Mouse (Mus musculus) induced T-regulatory cell, adult 2 months (primary cell): ENCODE measurements around the gene Sec11a.

Source experiments
- DNase-seq: peaks from one replicate; pipeline ENCODE4 v3.0.0-alpha.2; 2012; ENCODE audit warnings: low read depth

Sec11a gene

DNA sequence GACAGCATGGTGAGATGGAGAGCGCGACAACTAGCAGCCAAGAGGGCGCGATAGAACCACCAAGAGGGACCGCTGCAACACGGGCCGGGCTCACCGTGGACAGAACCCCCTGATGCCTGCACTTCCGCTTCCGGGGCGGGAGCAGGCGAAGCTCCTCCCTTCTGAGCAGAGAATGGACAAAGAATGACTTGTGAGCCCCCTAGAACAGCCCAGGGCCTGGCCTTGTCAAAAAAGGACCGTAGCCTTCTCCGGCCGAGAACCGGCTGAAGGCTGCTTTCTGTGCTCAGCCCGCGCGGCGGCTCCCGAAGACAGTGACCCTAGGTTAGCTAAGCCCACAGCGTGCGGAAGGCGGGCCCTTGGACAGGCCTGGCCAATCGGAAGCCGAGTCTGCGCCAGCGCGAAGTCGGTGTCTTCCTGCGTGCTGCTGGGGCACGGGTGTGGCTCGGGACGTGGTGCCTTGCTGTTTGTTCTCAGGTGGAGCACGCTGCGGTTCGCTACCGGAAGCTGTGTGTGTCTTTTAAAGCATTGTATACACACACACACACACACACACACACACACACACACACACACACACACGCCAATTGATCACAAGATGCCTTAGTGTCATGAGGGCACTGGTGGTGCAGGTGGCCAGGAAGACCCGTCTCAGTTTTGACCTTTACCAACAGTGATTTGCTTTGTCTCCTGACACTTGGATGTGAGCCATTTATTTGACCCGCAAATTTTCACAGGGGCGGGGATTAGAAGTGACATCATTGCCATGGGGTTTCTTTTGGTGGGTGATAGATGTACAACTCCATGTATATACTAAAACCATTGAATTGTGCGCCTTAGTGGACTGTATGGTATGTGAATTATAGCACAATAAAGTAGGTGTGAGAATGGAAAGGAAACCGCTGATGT lies at the start of gene Sec11a:
Sec11a (minus strand) TSS at position 336 of the 906 bp plus-strand sequence.
- peak; percentile 97 for DNase-seq

GRCm38 (mm10) chr7:80995266-80996146 lies 47.9 kb upstream of the Sec11a start:
- DNase-seq, result peak; percentile 63

DNA sequence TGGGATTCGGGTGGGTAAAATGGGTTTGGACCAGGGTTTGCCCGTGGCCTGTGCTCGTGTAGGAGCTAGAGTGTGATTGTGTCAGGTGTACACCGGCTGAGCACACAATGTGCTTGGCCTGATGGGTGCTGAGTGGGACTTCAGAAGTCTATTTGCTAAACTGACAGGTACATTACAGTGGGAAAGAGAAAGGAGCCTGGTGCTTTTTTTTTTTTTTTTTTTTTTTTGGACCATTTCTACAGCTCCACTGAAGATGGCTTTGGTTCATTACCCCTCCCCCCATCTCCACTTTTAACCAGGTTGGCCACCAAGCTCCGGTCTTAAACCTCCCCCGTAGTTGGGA lies 47.1 kb upstream of the Sec11a start:
- peak; percentile 53 for DNase-seq

DNA sequence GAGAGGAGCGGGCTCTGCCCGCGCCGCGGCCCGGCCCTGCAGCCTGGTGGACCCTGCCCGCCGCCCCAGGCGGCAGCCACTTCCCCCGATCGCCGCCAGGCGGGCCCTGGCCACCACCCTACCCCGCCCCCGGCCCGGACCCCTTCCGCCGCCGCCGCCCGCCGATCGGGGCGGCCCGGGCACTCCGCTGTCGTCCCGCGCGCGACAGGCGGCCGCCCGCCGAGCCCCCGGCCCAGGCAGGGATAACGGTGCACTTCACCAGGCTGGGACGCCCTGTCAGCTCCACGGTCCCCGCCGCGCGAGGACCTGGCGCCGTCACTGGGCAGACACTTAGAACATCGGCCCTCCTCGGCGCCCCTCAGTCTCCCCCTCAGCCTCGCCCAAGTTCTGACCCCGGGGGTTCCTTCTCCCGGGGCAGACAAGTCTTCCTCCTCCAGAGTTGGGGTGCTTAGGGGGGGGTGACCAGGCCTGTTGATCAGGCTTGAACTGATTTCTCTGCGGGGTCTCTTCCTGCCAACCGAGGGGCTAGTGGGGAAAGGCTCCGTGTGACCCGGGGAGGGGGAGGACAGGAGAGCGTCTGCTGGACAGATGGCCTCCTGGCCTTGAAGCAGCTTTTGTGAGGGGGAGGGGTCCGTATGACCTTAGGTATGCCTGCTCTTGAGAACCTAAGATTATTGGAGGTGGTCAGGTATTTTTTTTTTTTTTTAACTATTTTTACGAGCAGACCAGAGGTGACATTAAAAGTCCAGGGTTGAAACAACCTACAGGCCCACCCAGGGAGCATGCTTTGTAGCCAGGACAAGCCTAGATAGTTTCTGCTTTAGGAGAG lies 46.5 kb upstream of the Sec11a start:
- peak; percentile 75 for DNase-seq

DNA sequence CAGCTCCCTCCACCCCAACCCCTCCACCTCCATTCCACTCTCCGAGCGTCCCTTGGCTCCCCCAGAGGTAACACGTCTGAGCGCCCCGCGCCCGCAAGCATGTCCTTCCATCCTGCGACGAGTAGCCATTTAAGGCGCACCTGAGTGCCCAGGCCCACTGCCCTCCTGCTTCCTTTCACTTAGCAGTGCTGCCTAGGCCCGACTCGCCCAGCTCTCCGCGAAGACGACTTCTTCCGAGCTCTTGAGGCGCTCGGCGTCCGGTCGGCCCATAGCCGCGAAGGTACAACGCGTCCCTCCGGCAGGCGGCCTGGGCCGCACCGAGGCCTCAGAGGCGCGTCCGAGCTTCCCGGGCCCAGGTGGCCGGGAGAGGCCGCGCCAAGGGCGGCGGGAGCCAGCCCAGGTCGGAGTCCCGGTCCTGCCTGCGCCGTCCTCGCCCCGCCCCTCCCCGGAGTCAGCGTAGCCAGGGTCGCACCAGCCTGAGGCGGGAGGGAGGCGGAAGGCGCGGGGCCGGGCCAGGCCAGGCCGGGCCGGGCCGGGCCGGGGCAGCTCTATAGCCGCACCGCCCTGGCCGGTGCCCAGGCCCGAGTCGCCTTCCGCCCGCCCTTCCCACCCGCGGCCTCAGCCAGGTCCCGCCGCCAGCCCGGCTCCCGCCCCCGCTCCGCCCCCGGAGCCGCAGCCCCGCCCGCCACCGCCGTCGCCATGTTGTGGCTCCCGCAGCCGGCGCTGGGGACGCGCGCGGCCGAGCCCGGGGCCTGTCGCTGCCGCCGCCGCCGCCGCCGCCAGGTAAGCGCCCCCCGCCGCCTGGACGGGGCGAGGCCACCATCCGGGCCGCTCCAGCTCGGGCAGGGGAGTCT lies 45.6 kb upstream of the Sec11a start, which contains the start of gene Zfp592:
Zfp592 (plus strand) TSS at position 702 of the 854 bp plus-strand sequence.
- DNase-seq, result peak; percentile 84

- peak; percentile 32 for DNase-seq
Measured at GRCm38 (mm10) chr7:80992631-80992979, 45.0 kb upstream of the Sec11a start.

GRCm38 (mm10) chr7:80992063-80992462 lies 44.5 kb upstream of the Sec11a start:
- no peak for DNase-seq

- DNase-seq, result no peak
Measured at GRCm38 (mm10) chr7:80991589-80991988, 44.0 kb upstream of the Sec11a start.

GRCm38 (mm10) chr7:80990276-80990675 lies 42.7 kb upstream of the Sec11a start:
- DNase-seq, result no peak

- no peak for DNase-seq
Measured at GRCm38 (mm10) chr7:80987805-80988625, 40.4 kb upstream of the Sec11a start.

DNA sequence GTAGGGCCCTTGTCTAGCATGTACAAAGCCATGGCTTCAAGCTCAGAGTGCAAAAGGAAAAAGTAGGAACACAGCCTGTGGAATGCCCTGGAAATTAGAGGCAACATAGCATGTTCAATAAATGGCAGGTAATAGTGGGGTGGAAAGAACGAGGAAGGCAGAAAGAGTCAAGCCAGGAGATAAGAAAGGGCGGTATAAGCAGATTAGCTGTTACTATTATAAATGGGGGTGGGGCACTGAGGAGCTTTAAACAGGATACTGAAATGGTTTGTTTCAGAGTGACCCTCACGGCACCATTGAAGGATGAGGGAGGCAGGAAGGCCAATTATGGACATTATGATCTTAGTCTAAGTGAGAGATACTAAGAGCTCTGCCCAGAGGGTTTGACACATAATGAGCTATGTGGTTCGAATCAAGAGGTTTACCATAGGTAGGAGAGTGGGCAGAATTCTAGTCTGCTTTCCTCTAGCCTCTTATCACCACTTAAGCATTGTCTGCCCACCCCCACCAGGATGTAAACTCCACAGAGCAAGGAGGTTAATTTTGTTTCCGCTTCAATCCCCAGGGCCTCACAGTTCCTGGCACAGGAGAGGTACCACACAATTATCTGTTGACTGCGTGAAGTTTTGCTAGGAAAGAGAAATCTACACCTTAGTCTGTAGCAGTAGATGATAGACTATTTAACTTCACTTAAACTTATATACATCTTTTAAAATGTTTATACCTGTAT lies 39.0 kb upstream of the Sec11a start:
- no peak for DNase-seq

DNA sequence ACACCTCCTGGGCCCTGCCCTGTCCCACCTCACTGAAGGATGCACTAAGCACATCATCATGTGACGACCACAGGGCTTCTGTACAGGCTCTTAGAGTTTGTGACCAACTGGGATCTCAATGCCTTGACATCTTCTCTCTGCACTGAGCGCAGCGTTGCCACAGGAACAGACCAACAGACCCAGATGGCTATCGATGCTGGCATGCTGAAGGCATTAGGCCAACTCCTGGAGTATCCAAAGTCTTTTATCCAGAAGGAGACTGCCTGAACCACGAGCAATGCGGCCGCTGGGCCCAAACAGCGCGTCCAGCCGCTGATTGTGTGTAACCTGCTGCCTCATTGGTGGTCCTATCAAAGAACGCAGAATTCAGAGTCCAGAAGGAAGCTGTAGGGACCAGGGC lies 33.0 kb upstream of the Sec11a start:
- DNase-seq, result no peak

DNA sequence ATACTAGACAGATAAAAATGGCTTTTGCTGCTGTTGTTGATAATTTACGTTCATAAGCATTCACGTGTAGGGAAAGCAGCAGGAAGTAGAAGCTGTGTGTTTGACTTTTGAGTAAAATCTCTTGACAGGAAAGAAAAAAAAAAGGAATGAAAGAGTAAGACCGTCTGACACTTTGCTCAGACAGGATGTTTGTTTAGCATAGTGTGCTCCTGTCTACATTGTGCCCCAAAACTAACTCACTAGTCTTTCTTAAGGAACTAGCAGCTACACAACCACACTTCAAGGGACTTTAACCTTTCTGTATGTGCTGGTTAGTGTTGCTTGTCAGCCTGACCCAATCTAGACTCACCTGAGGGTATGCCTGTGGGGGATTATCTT lies 26.0 kb upstream of the Sec11a start:
- DNase-seq, result peak; percentile 21

GRCm38 (mm10) chr7:80972920-80973637 lies 25.5 kb upstream of the Sec11a start:
- DNase-seq, result peak; percentile 7

DNA sequence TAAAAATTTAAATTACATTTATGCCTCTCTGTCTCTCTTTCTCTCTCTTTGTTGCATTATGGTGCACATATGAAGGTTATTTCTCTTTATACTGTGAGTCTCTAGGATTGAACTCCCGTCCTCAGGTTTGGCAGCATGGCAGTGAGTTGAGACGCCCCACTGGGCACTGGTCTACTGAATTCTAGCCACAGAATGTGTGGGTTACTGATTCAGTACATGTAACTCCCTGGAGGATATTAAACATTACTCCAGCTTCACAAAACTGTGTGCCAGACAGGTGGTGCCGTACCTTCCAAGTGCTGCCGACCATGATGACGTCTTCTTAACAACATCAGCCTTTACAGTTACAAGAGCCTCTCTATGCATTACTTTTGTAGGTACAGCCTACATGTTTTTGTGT lies 24.5 kb upstream of the Sec11a start:
- no peak for DNase-seq

DNA sequence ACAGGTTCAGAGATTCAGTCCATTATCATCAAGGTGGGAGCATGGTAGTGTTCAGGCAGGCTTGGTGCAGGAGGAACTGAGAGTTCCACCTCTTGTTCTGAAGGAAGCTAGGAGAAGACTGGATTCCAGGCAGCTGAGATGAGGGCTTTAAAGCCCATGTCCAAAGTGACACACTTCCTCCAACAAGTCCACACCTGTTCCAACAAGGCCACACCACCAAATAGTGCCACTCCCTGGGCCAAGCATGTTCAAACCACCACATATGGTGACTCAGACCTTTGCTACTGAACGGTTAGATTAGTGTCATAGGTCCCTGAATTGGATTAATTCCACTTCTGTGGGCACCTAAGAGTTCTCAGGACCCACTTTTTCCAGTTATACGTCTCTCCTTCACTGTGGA lies 23.8 kb upstream of the Sec11a start:
- no peak for DNase-seq

DNA sequence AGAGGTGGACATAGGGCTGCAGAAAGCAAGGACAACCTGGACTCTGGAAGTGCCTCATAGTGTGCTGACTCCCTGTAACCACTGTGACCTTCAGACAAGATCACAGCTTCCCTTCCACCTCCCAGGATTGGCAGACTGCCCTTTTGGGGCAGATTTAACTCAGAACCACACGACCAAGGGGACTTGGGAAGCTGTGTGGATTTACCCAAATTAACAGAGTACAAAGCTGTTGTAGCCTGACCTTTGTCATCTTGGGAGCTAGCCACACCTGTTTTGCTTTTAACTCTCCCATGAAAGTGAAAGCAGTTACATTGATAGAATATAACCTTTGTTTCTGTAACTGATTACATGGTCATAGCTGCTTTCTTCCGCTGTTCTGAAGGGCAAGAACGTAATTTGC lies 23.3 kb upstream of the Sec11a start:
- no peak for DNase-seq

GRCm38 (mm10) chr7:80962799-80963198 lies 15.2 kb upstream of the Sec11a start:
- DNase-seq, result no peak

GRCm38 (mm10) chr7:80959003-80959402 lies 11.4 kb upstream of the Sec11a start:
- DNase-seq, result no peak
